Mouse (Mus musculus) midbrain, embryonic 14.5 days (tissue): ENCODE data around the gene Vmn1r223. TPM values are rescaled to one million over a fixed set of nuclear protein-coding genes. Genes with fewer than 3 reads are reported as not detected.

Experiments
- ATAC-seq: fragments of 200-750 bp; cut with Nextera tagmentation; 2 replicates; pipeline ENCODE4 v1.8.0; 2017; ENCODE audit warnings: moderate number of reproducible peaks, moderate library complexity; ENCODE audit not compliant: low FRiP score, low TSS enrichment
- DNase-seq: peaks from one replicate; pipeline ENCODE4 v3.0.0-alpha.2; 2015
- H3K27ac ChIP-seq: fragments of 300-500 bp; sonication (generic); replicated peaks from 2 replicates; pipeline ENCODE4 v1.5.1; 2014; ENCODE audit warnings: mild to moderate bottlenecking, low read depth, low read length, moderate library complexity
- H3K27me3 ChIP-seq: fragments of 300-500 bp; sonication (generic); 2 replicates; pipeline ENCODE4 v1.6.1; 2014; ENCODE audit warnings: low read length, control low read depth, mixed read lengths; ENCODE audit not compliant: control insufficient read depth, insufficient read depth
- H3K36me3 ChIP-seq: fragments of 300-500 bp; sonication (generic); 2 replicates; pipeline ENCODE4 v1.6.1; 2014; ENCODE audit warnings: low read length, control low read depth; ENCODE audit not compliant: control insufficient read depth, insufficient read depth
- H3K4me1 ChIP-seq: fragments of 300-500 bp; sonication (generic); 2 replicates; pipeline ENCODE4 v1.6.1; 2014; ENCODE audit warnings: mild to moderate bottlenecking, antibody characterized with exemption, low read length, control low read depth; ENCODE audit not compliant: control insufficient read depth, insufficient read depth
- H3K4me2 ChIP-seq: fragments of 300-500 bp; sonication (generic); 2 replicates; pipeline ENCODE4 v1.6.1; 2014; ENCODE audit warnings: mild to moderate bottlenecking, low read length, moderate library complexity
- H3K4me3 ChIP-seq: fragments of 300-500 bp; sonication (generic); replicated peaks from 2 replicates; pipeline ENCODE4 v1.5.1; 2014; ENCODE audit warnings: low read depth, low read length
- H3K9ac ChIP-seq: fragments of 300-500 bp; sonication (generic); replicated peaks from 2 replicates; pipeline ENCODE4 v1.6.1; 2014; ENCODE audit warnings: mild to moderate bottlenecking, low read length, moderate library complexity
- H3K9me3 ChIP-seq: fragments of 300-500 bp; sonication (generic); 2 replicates; pipeline ENCODE4 v1.6.1; 2016; ENCODE audit warnings: low read length, control low read depth, mixed read lengths; ENCODE audit not compliant: control insufficient read depth
- WGBS: fragments of 180-500 bp; shearing (Covaris S2); extraction: QIAGEN DNeasy Blood & Tissue Kit; methylation state at CpG from one replicate; pipeline ENCODE4 v1.1.7; 2014; 5-methylcytosine and 5-hydroxymethylcytosine counted together
- polyA plus RNA-seq: library from polyadenylated mRNA; unstranded; fragments of >200 nt; fragmentation: Nextera tagmentation; extraction: Ambion mirVana; gene quantifications from 2 replicates; pipeline ENCODE4 v1.2.1, GENCODE M21; 2014

Gene Vmn1r223
- polyA plus RNA-seq, 1 experiment from 2014 or later, result not detected

- 3% methylated on average over 21 of the region's 21 CpGs for WGBS
- Histone ChIP-seq H3K27me3 (peaks cover 15% of the 10 kb centered on the region; the same call in 1 of the 2 replicates), H3K4me2 (peak overlapping the region; percentile 52), H3K4me1 (no peaks in the 10 kb centered on the region), H3K9me3 (no peaks in the 10 kb centered on the region), H3K36me3 (no peaks in the 10 kb centered on the region), H3K4me3 (peak overlapping the region; percentile 31), H3K27ac (no peak overlapping the region), H3K9ac (no peak overlapping the region)
- ATAC-seq (peak; percentile 37; the same call in 1 of the 2 replicates), DNase-seq (peak; percentile 54)
Observed at GRCm38 (mm10) chr13:23298445-23299232, 51.7 kb downstream of the Vmn1r223 start.

- H3K9ac ChIP-seq, result no peak overlapping the region
- peaks cover 15% of the 10 kb centered on the region; the same call in 1 of the 2 replicates for H3K27me3 ChIP-seq
- under 1% methylated on average over 22 of the region's 22 CpGs for WGBS
- H3K4me2 ChIP-seq, result peak overlapping the region; percentile 52
- no peaks in the 10 kb centered on the region for H3K9me3 ChIP-seq
- peak overlapping the region; percentile 31 for H3K4me3 ChIP-seq
- no peaks in the 10 kb centered on the region for H3K36me3 ChIP-seq
- DNase-seq (peak; percentile 33), ATAC-seq (no peak)
- H3K27ac ChIP-seq, result no peak overlapping the region
- H3K4me1 ChIP-seq, result no peaks in the 10 kb centered on the region
Observed at GRCm38 (mm10) chr13:23299276-23299998, 52.5 kb downstream of the Vmn1r223 start.

- Histone ChIP-seq H3K4me1 (no peaks in the 10 kb centered on the region), H3K9me3 (no peaks in the 10 kb centered on the region), H3K27ac (no peak overlapping the region), H3K4me3 (peak overlapping the region; percentile 31), H3K36me3 (no peaks in the 10 kb centered on the region), H3K4me2 (peak overlapping the region; percentile 52), H3K9ac (no peak overlapping the region), H3K27me3 (peaks cover 15% of the 10 kb centered on the region; the same call in 1 of the 2 replicates)
- DNase-seq (peak; percentile 82), ATAC-seq (no peak; the same call in 1 of the 2 replicates)
- under 1% methylated on average over 13 of the region's 13 CpGs for WGBS
Observed at GRCm38 (mm10) chr13:23299999-23300341, 53.0 kb downstream of the Vmn1r223 start.

Other genes starting within 250 kb of the Vmn1r223 start
- not detected in 2 replicates for gene Vmn1r213, start 239.5 kb upstream of the Vmn1r223 start, polyA plus RNA-seq
- not detected in 2 replicates for gene Vmn1r214, start 216.7 kb upstream of the Vmn1r223 start, polyA plus RNA-seq
- gene Vmn1r215, start 179.1 kb upstream of the Vmn1r223 start, polyA plus RNA-seq, result not detected in 2 replicates
- gene Vmn1r217, start 128.9 kb upstream of the Vmn1r223 start, polyA plus RNA-seq, result not detected in 2 replicates
- gene Vmn1r218, start 114.0 kb upstream of the Vmn1r223 start, polyA plus RNA-seq, result not detected in 2 replicates
- not detected in 2 replicates for gene Vmn1r219, start 87.8 kb upstream of the Vmn1r223 start, polyA plus RNA-seq
- not detected in 2 replicates for gene Vmn1r220, start 59.2 kb upstream of the Vmn1r223 start, polyA plus RNA-seq
- gene Vmn1r221, start 33.0 kb upstream of the Vmn1r223 start, polyA plus RNA-seq, result not detected in 2 replicates
- gene Vmn1r222, start 11.2 kb upstream of the Vmn1r223 start, polyA plus RNA-seq, result not detected in 2 replicates
- 41.2 and 64.4 TPM in 2 replicates for gene Zfp322a, start 122.1 kb downstream of the Vmn1r223 start, polyA plus RNA-seq
- 9.3 and 9.9 TPM in 2 replicates for gene Abt1, start 176.7 kb downstream of the Vmn1r223 start, polyA plus RNA-seq
- 0.09 TPM in 1 of 2 replicates, not detected in the other for gene Btn1a1, start 218.8 kb downstream of the Vmn1r223 start, polyA plus RNA-seq
- not detected in 2 replicates for gene Btn2a2, start 241.7 kb downstream of the Vmn1r223 start, polyA plus RNA-seq